Mouse (Mus musculus): ENCODE results near the gene Sel1l3. TPM values are rescaled to one million over a fixed set of nuclear protein-coding genes. Genes with fewer than 3 reads are reported as not detected.
A peak's percentile ranks its signal among the peaks of the same experiment; 100 is the strongest.

Sel1l3 gene
- polyA plus RNA-seq, 1 experiment from 2014 or later = 3.0 TPM

GRCm38 (mm10) chr5:53212087-53212781, 1.5 kb downstream of the Sel1l3 start:
- ATAC-seq (ENCODE audit: insufficient number of reproducible peaks, insufficient read depth, low FRiP score, low TSS enrichment) = no peak
- Histone ChIP-seq H3K4me3 (peak overlapping the region; percentile 64), H3K4me1 (peaks cover 8% of the 10 kb centered on the region; the same call in 1 of the 2 replicates), H3K27me3 (peaks cover 50% of the 10 kb centered on the region), H3K9me3 (no peaks in the 10 kb centered on the region), H3K27ac (no peak overlapping the region), H3K9ac (peak overlapping the region; percentile 70), H3K4me2 (replicated peaks) (peak overlapping the region; percentile 100), H3K36me3 (no peaks in the 10 kb centered on the region)
- 23% methylated on average over 20 of the region's 20 CpGs for WGBS

GRCm38 (mm10) chr5:53211241-53211640, 2.5 kb downstream of the Sel1l3 start:
- H3K27me3 ChIP-seq = peaks cover 50% of the 10 kb centered on the region
- no peak for ATAC-seq (ENCODE audit: insufficient number of reproducible peaks, insufficient read depth, low FRiP score, low TSS enrichment)
- no peaks in the 10 kb centered on the region for H3K36me3 ChIP-seq
- no peaks in the 10 kb centered on the region for H3K9me3 ChIP-seq
- peaks cover 8% of the 10 kb centered on the region; the same call in 1 of the 2 replicates for H3K4me1 ChIP-seq
- H3K9ac ChIP-seq = no peak overlapping the region
- WGBS = 60% methylated on average over 6 of the region's 6 CpGs
- no peak overlapping the region for H3K27ac ChIP-seq
- H3K4me3 ChIP-seq = no peak overlapping the region
- no peak overlapping the region for H3K4me2 ChIP-seq (replicated peaks)

GRCm38 (mm10) chr5:53210481-53210880, 3.2 kb downstream of the Sel1l3 start:
- Histone ChIP-seq H3K4me3 (no peak overlapping the region), H3K36me3 (no peaks in the 10 kb centered on the region), H3K27ac (no peak overlapping the region), H3K27me3 (peaks cover 46% of the 10 kb centered on the region), H3K9ac (no peak overlapping the region), H3K9me3 (no peaks in the 10 kb centered on the region), H3K4me1 (peaks cover 8% of the 10 kb centered on the region; the same call in 1 of the 2 replicates), H3K4me2 (replicated peaks) (no peak overlapping the region)
- 71% methylated on average over 4 of the region's 4 CpGs for WGBS
- no peak for ATAC-seq (ENCODE audit: insufficient number of reproducible peaks, insufficient read depth, low FRiP score, low TSS enrichment)

- Histone ChIP-seq H3K36me3 (no peaks in the 10 kb centered on the region), H3K9ac (no peak overlapping the region), H3K27ac (no peak overlapping the region), H3K4me3 (no peak overlapping the region), H3K27me3 (peaks cover 42% of the 10 kb centered on the region), H3K9me3 (no peaks in the 10 kb centered on the region), H3K4me2 (replicated peaks) (no peak overlapping the region), H3K4me1 (peaks cover 8% of the 10 kb centered on the region; the same call in 1 of the 2 replicates)
- WGBS = 22% methylated on average over 7 of the region's 7 CpGs
- no peak for ATAC-seq (ENCODE audit: insufficient number of reproducible peaks, insufficient read depth, low FRiP score, low TSS enrichment)
These were observed 4.0 kb downstream of the Sel1l3 start for GRCm38 (mm10) chr5:53209773-53210172.

GRCm38 (mm10) chr5:53208731-53209130, 5.0 kb downstream of the Sel1l3 start:
- ATAC-seq (ENCODE audit: insufficient number of reproducible peaks, insufficient read depth, low FRiP score, low TSS enrichment) = no peak
- WGBS = 92% methylated on average over 1 of the region's 1 CpGs
- no peaks in the 10 kb centered on the region for H3K9me3 ChIP-seq

GRCm38 (mm10) chr5:53206575-53206974, 7.2 kb downstream of the Sel1l3 start:
- no peak overlapping the region for H3K27ac ChIP-seq
- WGBS = 56% methylated on average over 5 of the region's 5 CpGs
- H3K36me3 ChIP-seq = no peaks in the 10 kb centered on the region
- no peaks in the 10 kb centered on the region for H3K9me3 ChIP-seq
- no peak overlapping the region for H3K4me2 ChIP-seq (replicated peaks)
- no peak overlapping the region for H3K4me3 ChIP-seq
- H3K9ac ChIP-seq = no peak overlapping the region
- H3K27me3 ChIP-seq = peaks cover 16% of the 10 kb centered on the region; the same call in 1 of the 2 replicates
- ATAC-seq (ENCODE audit: insufficient number of reproducible peaks, insufficient read depth, low FRiP score, low TSS enrichment) = no peak
- H3K4me1 ChIP-seq = no peaks in the 10 kb centered on the region

More at GRCm38 (mm10) chr5:53208731-53209130, 5.0 kb downstream of the Sel1l3 start:
- H3K4me1 ChIP-seq = peaks cover 8% of the 10 kb centered on the region; the same call in 1 of the 2 replicates
- H3K4me3 ChIP-seq = no peak overlapping the region
- H3K4me2 ChIP-seq (replicated peaks) = no peak overlapping the region
- H3K36me3 ChIP-seq = no peaks in the 10 kb centered on the region
- no peak overlapping the region for H3K9ac ChIP-seq
- H3K27me3 ChIP-seq = peaks cover 32% of the 10 kb centered on the region
- H3K27ac ChIP-seq = no peak overlapping the region

- Histone ChIP-seq H3K36me3 (no peaks in the 10 kb centered on the region), H3K4me3 (no peak overlapping the region), H3K27ac (no peak overlapping the region), H3K9ac (no peak overlapping the region), H3K9me3 (no peaks in the 10 kb centered on the region), H3K4me2 (replicated peaks) (no peak overlapping the region), H3K4me1 (no peaks in the 10 kb centered on the region), H3K27me3 (no peaks in the 10 kb centered on the region)
- ATAC-seq (ENCODE audit: insufficient number of reproducible peaks, insufficient read depth, low FRiP score, low TSS enrichment) = no peak
- 75% methylated on average over 8 of the region's 8 CpGs for WGBS
These were observed 11.0 kb downstream of the Sel1l3 start for GRCm38 (mm10) chr5:53202748-53203147.

- H3K27ac ChIP-seq = no peak overlapping the region
- no peak overlapping the region for H3K4me2 ChIP-seq (replicated peaks)
- no peak overlapping the region for H3K9ac ChIP-seq
- no peak overlapping the region for H3K4me3 ChIP-seq
- H3K9me3 ChIP-seq = no peaks in the 10 kb centered on the region
- WGBS = 85% methylated on average over 10 of the region's 10 CpGs
- no peak for ATAC-seq (ENCODE audit: insufficient number of reproducible peaks, insufficient read depth, low FRiP score, low TSS enrichment)
- H3K4me1 ChIP-seq = no peaks in the 10 kb centered on the region
- no peaks in the 10 kb centered on the region for H3K36me3 ChIP-seq
- H3K27me3 ChIP-seq = no peaks in the 10 kb centered on the region
These were observed 12.9 kb downstream of the Sel1l3 start for GRCm38 (mm10) chr5:53200825-53201224.

GRCm38 (mm10) chr5:53198408-53198807, 15.3 kb downstream of the Sel1l3 start:
- H3K4me2 ChIP-seq (replicated peaks) = no peak overlapping the region
- H3K9me3 ChIP-seq = no peaks in the 10 kb centered on the region
- H3K36me3 ChIP-seq = no peaks in the 10 kb centered on the region
- H3K27ac ChIP-seq = no peak overlapping the region
- H3K4me3 ChIP-seq = no peak overlapping the region
- no peak overlapping the region for H3K9ac ChIP-seq
- 88% methylated on average over 1 of the region's 1 CpGs for WGBS
- ATAC-seq (ENCODE audit: insufficient number of reproducible peaks, insufficient read depth, low FRiP score, low TSS enrichment) = no peak
- H3K4me1 ChIP-seq = no peaks in the 10 kb centered on the region
- no peaks in the 10 kb centered on the region for H3K27me3 ChIP-seq

GRCm38 (mm10) chr5:53196387-53197088, 17.2 kb downstream of the Sel1l3 start:
- no peak overlapping the region for H3K27ac ChIP-seq
- H3K9me3 ChIP-seq = no peaks in the 10 kb centered on the region
- no peaks in the 10 kb centered on the region for H3K36me3 ChIP-seq
- H3K9ac ChIP-seq = no peak overlapping the region
- ATAC-seq (ENCODE audit: insufficient number of reproducible peaks, insufficient read depth, low FRiP score, low TSS enrichment) = no peak
- no peaks in the 10 kb centered on the region for H3K4me1 ChIP-seq
- no peak overlapping the region for H3K4me2 ChIP-seq (replicated peaks)
- WGBS = 75% methylated on average over 10 of the region's 10 CpGs
- H3K4me3 ChIP-seq = no peak overlapping the region
- H3K27me3 ChIP-seq = no peaks in the 10 kb centered on the region

GRCm38 (mm10) chr5:53194841-53195240, 18.9 kb downstream of the Sel1l3 start:
- no peak for ATAC-seq (ENCODE audit: insufficient number of reproducible peaks, insufficient read depth, low FRiP score, low TSS enrichment)
- no peaks in the 10 kb centered on the region for H3K9me3 ChIP-seq
- H3K36me3 ChIP-seq = no peaks in the 10 kb centered on the region
- H3K27ac ChIP-seq = no peak overlapping the region
- no peak overlapping the region for H3K4me3 ChIP-seq
- no peaks in the 10 kb centered on the region for H3K4me1 ChIP-seq
- no peaks in the 10 kb centered on the region for H3K27me3 ChIP-seq
- H3K9ac ChIP-seq = no peak overlapping the region
- 89% methylated on average over 3 of the region's 3 CpGs for WGBS
- no peak overlapping the region for H3K4me2 ChIP-seq (replicated peaks)

- Histone ChIP-seq H3K4me3 (no peak overlapping the region), H3K9me3 (no peaks in the 10 kb centered on the region), H3K36me3 (no peaks in the 10 kb centered on the region), H3K4me2 (replicated peaks) (no peak overlapping the region), H3K9ac (no peak overlapping the region), H3K27ac (no peak overlapping the region), H3K4me1 (no peaks in the 10 kb centered on the region), H3K27me3 (no peaks in the 10 kb centered on the region)
- 74% methylated on average over 2 of the region's 2 CpGs for WGBS
- no peak for ATAC-seq (ENCODE audit: insufficient number of reproducible peaks, insufficient read depth, low FRiP score, low TSS enrichment)
These were observed 19.3 kb downstream of the Sel1l3 start for GRCm38 (mm10) chr5:53194421-53194820.
